Mouse (Mus musculus) limb, embryonic 14.5 days (tissue): ENCODE measurements at regions not wholly inside any gene's neighbourhood (a gene's known extent, or its start where the extent isn't known, plus 50 kb on each side); places are given as distances from the start of the nearest gene placed in this dataset.
"Not testable (repeated sequence)": the region's sequence is repeated elsewhere in the genome, so short reads cannot be mapped to it uniquely, and the experiment has no call there.

Experiments
- ATAC-seq: fragments of 200-750 bp; cut with Nextera tagmentation; 2 replicates; pipeline ENCODE4 v1.8.0; 2017; ENCODE audit warnings: low read depth, moderate number of reproducible peaks, moderate TSS enrichment; ENCODE audit not compliant: low FRiP score
- DNase-seq: peaks from one replicate; pipeline ENCODE4 v3.0.0-alpha.2; 2015; ENCODE audit warnings: low spot score
- H3K27ac ChIP-seq: fragments of 300-500 bp; sonication (generic); replicated peaks from 2 replicates; pipeline ENCODE4 v1.5.1; 2014; ENCODE audit warnings: low read depth, mild to moderate bottlenecking, low read length, moderate library complexity, mixed read lengths
- H3K27me3 ChIP-seq: fragments of 300-500 bp; sonication (generic); 2 replicates; pipeline ENCODE4 v1.6.1; 2014; ENCODE audit warnings: low read length, mixed read lengths; ENCODE audit not compliant: control insufficient read depth, insufficient read depth
- H3K36me3 ChIP-seq: fragments of 300-500 bp; sonication (generic); 2 replicates; pipeline ENCODE4 v1.6.1; 2014; ENCODE audit warnings: mild to moderate bottlenecking, low read length, moderate library complexity, mixed read lengths; ENCODE audit not compliant: control insufficient read depth, insufficient read depth
- H3K4me1 ChIP-seq: fragments of 300-500 bp; sonication (generic); 2 replicates; pipeline ENCODE4 v1.6.1; 2014; ENCODE audit warnings: antibody characterized with exemption, low read length, mixed read lengths; ENCODE audit not compliant: control insufficient read depth, insufficient read depth
- H3K4me2 ChIP-seq: fragments of 300-500 bp; sonication (generic); replicated peaks from 2 replicates; pipeline ENCODE4 v1.6.1; 2014; ENCODE audit warnings: low read depth, mild to moderate bottlenecking, low read length, moderate library complexity; ENCODE audit not compliant: severe bottlenecking
- H3K4me3 ChIP-seq: fragments of 300-500 bp; sonication (generic); replicated peaks from 2 replicates; pipeline ENCODE4 v1.5.1; 2014; ENCODE audit warnings: low read length
- H3K9ac ChIP-seq: fragments of 300-500 bp; sonication (generic); 2 replicates; pipeline ENCODE4 v1.6.1; 2014; ENCODE audit warnings: mild to moderate bottlenecking, low read depth, low read length, moderate library complexity; ENCODE audit not compliant: severe bottlenecking
- H3K9me3 ChIP-seq: fragments of 300-500 bp; sonication (generic); 2 replicates; pipeline ENCODE4 v1.6.1; 2016; ENCODE audit warnings: low read length; ENCODE audit not compliant: control insufficient read depth
- POLR2A ChIP-seq: fragments of 200-500 bp; IDR thresholded peaks from 2 replicates; pipeline ENCODE4 v1.8.0; 2012; ENCODE audit warnings: inconsistent platforms, mild to moderate bottlenecking, moderate library complexity, borderline replicate concordance; ENCODE audit not compliant: insufficient read depth, insufficient read length; ENCODE audit errors: extremely low read depth
- WGBS: fragments of 180-500 bp; shearing (Covaris S2); extraction: QIAGEN DNeasy Blood & Tissue Kit; methylation state at CpG from one replicate; pipeline ENCODE4 v1.1.7; 2014; 5-methylcytosine and 5-hydroxymethylcytosine counted together

DNA sequence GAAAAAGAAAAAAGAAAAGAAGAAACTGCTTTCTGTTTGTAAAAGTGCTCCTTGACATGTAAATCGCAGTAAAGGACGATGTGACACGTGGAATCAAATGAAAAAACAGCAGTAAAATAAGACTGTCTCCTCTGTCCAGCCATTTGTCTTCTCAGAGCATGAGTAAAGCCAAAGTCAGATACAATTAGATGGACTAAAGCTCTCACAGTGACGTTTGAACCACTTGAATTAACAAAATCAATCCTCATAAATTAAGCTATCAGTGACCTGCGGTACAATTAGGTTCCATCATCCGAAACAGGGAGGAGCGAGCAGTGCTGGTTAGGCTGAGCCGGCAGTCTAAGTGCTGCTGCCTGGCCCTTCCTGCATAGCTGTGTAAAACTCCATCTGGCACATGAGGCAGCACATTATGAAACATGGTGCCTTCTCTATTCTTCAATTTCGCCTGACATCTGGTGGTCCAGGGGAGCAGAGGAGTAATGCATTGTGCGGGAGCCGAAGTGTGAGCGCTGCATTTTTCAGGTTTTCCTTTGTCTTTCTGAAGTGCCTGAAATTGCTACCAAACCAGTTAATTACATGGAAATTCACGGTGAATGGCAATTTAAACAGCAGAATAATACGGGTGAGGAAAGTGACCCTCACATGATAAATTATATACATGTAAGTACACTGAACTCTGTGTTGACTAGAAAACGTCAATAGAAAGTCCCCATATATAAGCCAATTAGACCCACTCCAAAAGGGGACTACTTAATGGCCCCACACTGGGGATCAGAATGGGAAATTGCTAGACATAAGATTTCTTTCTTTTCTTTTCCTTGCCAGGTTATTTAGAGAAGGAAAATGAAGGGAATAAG lies 118.1 kb downstream of the Mmrn1 start:
- Histone ChIP-seq H3K27me3 (no peaks in the 10 kb centered on the region), H3K4me3 (no peak overlapping the region), H3K4me1 (no peaks in the 10 kb centered on the region), H3K9ac (no peak overlapping the region), H3K36me3 (no peaks in the 10 kb centered on the region), H3K27ac (no peak overlapping the region), H3K9me3 (no peaks in the 10 kb centered on the region), H3K4me2 (peak overlapping the region; percentile 5; the same call in 1 of the 2 replicates)
- WGBS: 22% methylated on average over 15 of the region's 15 CpGs
- peak; percentile 68; the same call in 1 of the 2 replicates for ATAC-seq
- no peak for DNase-seq
- no peak for TF ChIP-seq POLR2A

GRCm38 (mm10) chr6:61043524-61044450 lies 119.0 kb downstream of the Mmrn1 start:
- Histone ChIP-seq H3K4me2 (no peak overlapping the region), H3K27me3 (no peaks in the 10 kb centered on the region), H3K4me1 (no peaks in the 10 kb centered on the region), H3K9me3 (no peaks in the 10 kb centered on the region), H3K27ac (no peak overlapping the region), H3K36me3 (no peaks in the 10 kb centered on the region), H3K9ac (no peak overlapping the region), H3K4me3 (no peak overlapping the region)
- no peak for TF ChIP-seq POLR2A
- ATAC-seq: no peak
- no peak for DNase-seq
- WGBS: 54% methylated on average over 9 of the region's 9 CpGs

GRCm38 (mm10) chr6:61047667-61048066 lies 122.9 kb downstream of the Mmrn1 start:
- DNase-seq, H3K27ac ChIP-seq, H3K27me3 ChIP-seq, H3K9me3 ChIP-seq, H3K4me3 ChIP-seq, ATAC-seq, H3K4me1 ChIP-seq, H3K36me3 ChIP-seq, H3K4me2 ChIP-seq, H3K9ac ChIP-seq: not testable (repeated sequence)
- WGBS: 86% methylated on average over 6 of the region's 6 CpGs

GRCm38 (mm10) chr6:61063129-61063528 lies 117.0 kb upstream of the Ccser1 start:
- ATAC-seq (no peak), DNase-seq (peak; percentile 22)
- WGBS: 27% methylated on average over 4 of the region's 4 CpGs
- Histone ChIP-seq H3K36me3 (no peaks in the 10 kb centered on the region), H3K9me3 (no peaks in the 10 kb centered on the region), H3K9ac (no peak overlapping the region), H3K4me1 (no peaks in the 10 kb centered on the region), H3K4me2 (no peak overlapping the region), H3K27ac (no peak overlapping the region), H3K27me3 (no peaks in the 10 kb centered on the region), H3K4me3 (no peak overlapping the region)
- TF ChIP-seq POLR2A: no peak

- no peak for TF ChIP-seq POLR2A
- H3K4me1 ChIP-seq: no peaks in the 10 kb centered on the region
- H3K27ac ChIP-seq: no peak overlapping the region
- no peak overlapping the region for H3K4me2 ChIP-seq
- no peak overlapping the region for H3K9ac ChIP-seq
- ATAC-seq (no peak), DNase-seq (no peak)
- no peaks in the 10 kb centered on the region for H3K9me3 ChIP-seq
- no peaks in the 10 kb centered on the region for H3K27me3 ChIP-seq
- no peaks in the 10 kb centered on the region for H3K36me3 ChIP-seq
- H3K4me3 ChIP-seq: no peak overlapping the region
Observed at GRCm38 (mm10) chr6:61065769-61066168, 114.4 kb upstream of the Ccser1 start.
